Mouse (Mus musculus): ENCODE results near the gene Smim15.

GRCm38 (mm10) chr13:108039375-108039774 is 4.9 kb upstream of the Smim15 start:
- TF ChIP-seq CTCF (IDR thresholded peaks at IDR 0.05; ENCODE audit: borderline replicate concordance, extremely low read depth, insufficient read depth, insufficient read length) (no peak), POLR2A (IDR thresholded peaks at IDR 0.05; ENCODE audit: borderline replicate concordance, extremely low read depth, insufficient read depth, insufficient read length, poor library complexity, severe bottlenecking) (no peak)
